Mouse (Mus musculus): Measurements from ENCODE around the gene Tmem259.

DNA sequence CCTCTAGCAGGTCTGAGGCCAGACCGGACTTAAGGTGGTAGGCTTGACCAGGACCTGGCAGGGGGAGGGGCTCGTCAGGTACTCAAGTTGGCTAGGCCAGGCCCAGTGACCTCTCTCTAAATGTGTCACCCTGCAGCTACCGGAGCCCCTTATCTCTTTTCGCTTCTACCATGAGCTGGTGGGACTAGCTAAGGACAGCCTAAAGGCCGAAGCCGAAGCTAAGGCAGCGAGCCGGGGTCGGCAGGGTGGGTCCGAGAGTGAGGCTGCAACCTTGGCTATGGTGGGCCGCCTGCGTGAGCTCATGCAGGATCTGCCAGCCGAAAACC is 44.4 kb upstream of the Tmem259 start:
- TF ChIP-seq CTCF (conservative IDR thresholded peaks at IDR 0.05; ENCODE audit: low read length) (no peak), NANOG (IDR thresholded peaks at IDR 0.05; ENCODE audit: borderline replicate concordance, low read length) (no peak), POU5F1 (IDR thresholded peaks at IDR 0.05; ENCODE audit: borderline replicate concordance, low read length) (no peak)
